Mouse (Mus musculus) Patski (cell line): ENCODE measurements at regions not wholly inside any gene's neighbourhood (a gene's known extent, or its start where the extent isn't known, plus 50 kb on each side); places are given as distances from the start of the nearest gene placed in this dataset.

Experiments used
- ATAC-seq: fragments of 100-300 bp; one replicate; pipeline ENCODE4 v1.8.0; 2021
- CTCF ChIA-PET: fragments of 350-600 bp; sonication (Branson Sonifier 250); formaldehyde crosslinking; loops from one replicate; lab custom pipeline; 2022; ENCODE audit warnings: inconsistent platforms; lab: Charles Lee
- POLR2A ChIA-PET: fragments of 350-600 bp; sonication (Branson Sonifier 250); formaldehyde crosslinking; loops from one replicate; lab custom pipeline; 2022; ENCODE audit warnings: antibody characterized with exemption, inconsistent platforms; lab: Charles Lee
- DNase-seq: peaks from one replicate; pipeline ENCODE4 v3.0.0-alpha.2; 2011; ENCODE audit warnings: low read depth, low spot score
- H3K27me3 ChIP-seq: fragments of 371-371 bp; one replicate; pipeline ENCODE4 v1.5.1; 2021
- CTCF ChIP-seq: fragments of 100-300 bp; IDR thresholded peaks from one replicate; pipeline ENCODE4 v1.5.1; 2021
- in situ Hi-C: fragments of 300-500 bp; cut with MboI; formaldehyde crosslinking; loops from 3 replicates; pipeline ENCODE4 v1.11.1; 2018; ENCODE audit warnings: low pct_unique_long_range_greater_than_20kb, mixed read lengths

- CTCF ChIA-PET, result no interaction called here
- no peak for TF ChIP-seq CTCF
- H3K27me3 ChIP-seq, result no peaks in the 10 kb centered on the region
- DNase-seq (no peak), ATAC-seq (no peak)
- in situ Hi-C loops, result no loop called here
- POLR2A ChIA-PET, result no interaction called here
Observed at GRCm38 (mm10) chr14:72886935-72887369, 162.0 kb downstream of the Cysltr2 start.

GRCm38 (mm10) chr14:72885824-72886223 lies 163.1 kb downstream of the Cysltr2 start:
- TF ChIP-seq CTCF, result no peak

GRCm38 (mm10) chr14:72884561-72884960 lies 164.4 kb downstream of the Cysltr2 start:
- ChIA-PET POLR2A (no interaction called here), CTCF (interaction anchor here (1.4 kb wide), 1 partner anchor 14 kb away, joined by 3 read pairs; no protein-coding TSS in a partner anchor)
- DNase-seq (no peak), ATAC-seq (no peak)
- H3K27me3 ChIP-seq, result no peaks in the 10 kb centered on the region
- in situ Hi-C loops, result no loop called here
- TF ChIP-seq CTCF, result no peak

More at GRCm38 (mm10) chr14:72885824-72886223, 163.1 kb downstream of the Cysltr2 start:
- ATAC-seq (no peak), DNase-seq (no peak)
- CTCF ChIA-PET, result no interaction called here
- no peaks in the 10 kb centered on the region for H3K27me3 ChIP-seq
- POLR2A ChIA-PET, result no interaction called here
- in situ Hi-C loops, result no loop called here

GRCm38 (mm10) chr14:72877132-72877531 lies 167.3 kb upstream of the Fndc3a start:
- in situ Hi-C loops, result loop anchor here (5.0 kb wide), 1 partner anchor 170 kb away; no protein-coding TSS in a partner anchor
- H3K27me3 ChIP-seq, result no peaks in the 10 kb centered on the region
- peak; percentile 60 for DNase-seq
- ATAC-seq, result peak; percentile 73
- CTCF ChIA-PET, result interaction anchor here (0.9 to 1.2 kb wide), 2 partner anchors 14 to 19 kb away, joined by 3 to 4 read pairs; no protein-coding TSS in a partner anchor
- POLR2A ChIA-PET, result no interaction called here
- TF ChIP-seq CTCF, result no peak

GRCm38 (mm10) chr14:72873494-72873893 lies 163.7 kb upstream of the Fndc3a start:
- ATAC-seq, result no peak
- TF ChIP-seq CTCF, result no peak
- DNase-seq, result no peak
- in situ Hi-C loops, result no loop called here
- CTCF ChIA-PET, result no interaction called here
- POLR2A ChIA-PET, result no interaction called here
- no peaks in the 10 kb centered on the region for H3K27me3 ChIP-seq

GRCm38 (mm10) chr14:72869188-72869749 lies 159.5 kb upstream of the Fndc3a start:
- CTCF ChIA-PET, result interaction anchor here (0.8 to 1.1 kb wide), 2 partner anchors 9 to 124 kb away, joined by 3 read pairs; no protein-coding TSS in a partner anchor
- in situ Hi-C loops, result no loop called here
- H3K27me3 ChIP-seq, result no peaks in the 10 kb centered on the region
- no peak for TF ChIP-seq CTCF
- DNase-seq (peak; percentile 65), ATAC-seq (peak; percentile 93)
- POLR2A ChIA-PET, result no interaction called here

GRCm38 (mm10) chr14:72866896-72867295 lies 157.1 kb upstream of the Fndc3a start:
- no peak for TF ChIP-seq CTCF
- no peak for ATAC-seq

GRCm38 (mm10) chr14:72865531-72865930 lies 155.7 kb upstream of the Fndc3a start:
- ATAC-seq (no peak), DNase-seq (no peak)
- no peaks in the 10 kb centered on the region for H3K27me3 ChIP-seq
- ChIA-PET CTCF (no interaction called here), POLR2A (no interaction called here)
- in situ Hi-C loops, result no loop called here
- TF ChIP-seq CTCF, result no peak

More at GRCm38 (mm10) chr14:72866896-72867295, 157.1 kb upstream of the Fndc3a start:
- no peaks in the 10 kb centered on the region for H3K27me3 ChIP-seq
- ChIA-PET POLR2A (no interaction called here), CTCF (no interaction called here)
- DNase-seq, result no peak
- in situ Hi-C loops, result no loop called here

- no peak for TF ChIP-seq CTCF
- no peak for DNase-seq
- POLR2A ChIA-PET, result no interaction called here
Observed at GRCm38 (mm10) chr14:72864792-72865191, 155.0 kb upstream of the Fndc3a start.

GRCm38 (mm10) chr14:72864130-72864529 lies 154.3 kb upstream of the Fndc3a start:
- TF ChIP-seq CTCF, result no peak
- CTCF ChIA-PET, result interaction anchor here (0.8 kb wide), 1 partner anchor 15 kb away, joined by 3 read pairs; no protein-coding TSS in a partner anchor
- ATAC-seq (no peak), DNase-seq (no peak)
- H3K27me3 ChIP-seq, result no peaks in the 10 kb centered on the region
- POLR2A ChIA-PET, result no interaction called here
- in situ Hi-C loops, result no loop called here

More at GRCm38 (mm10) chr14:72864792-72865191, 155.0 kb upstream of the Fndc3a start:
- CTCF ChIA-PET, result no interaction called here
- no peak for ATAC-seq
- H3K27me3 ChIP-seq, result no peaks in the 10 kb centered on the region
- in situ Hi-C loops, result no loop called here

- ChIA-PET CTCF (no interaction called here), POLR2A (no interaction called here)
Observed at GRCm38 (mm10) chr14:72862806-72863526, 153.2 kb upstream of the Fndc3a start.

More at GRCm38 (mm10) chr14:72862806-72863526, 153.2 kb upstream of the Fndc3a start:
- in situ Hi-C loops, result no loop called here
- no peak for ATAC-seq
- TF ChIP-seq CTCF, result no peak
- no peaks in the 10 kb centered on the region for H3K27me3 ChIP-seq
- DNase-seq, result no peak
